Mouse (Mus musculus): ENCODE measurements around the gene Cnnm2. TPM values are rescaled to one million over a fixed set of nuclear protein-coding genes. Genes with fewer than 3 reads are reported as not detected.

The Cnnm2 gene
- total RNA-seq, 2 experiments from 2014 or later = 3.2 TPM

- DNase-seq (ENCODE audit: low spot score) = no peak
These were observed 165.0 kb downstream of the Cnnm2 start for GRCm38 (mm10) chr19:46926357-46926756.

GRCm38 (mm10) chr19:46926951-46927350 lies 165.6 kb downstream of the Cnnm2 start:
- no peak for DNase-seq (ENCODE audit: low spot score)

DNA sequence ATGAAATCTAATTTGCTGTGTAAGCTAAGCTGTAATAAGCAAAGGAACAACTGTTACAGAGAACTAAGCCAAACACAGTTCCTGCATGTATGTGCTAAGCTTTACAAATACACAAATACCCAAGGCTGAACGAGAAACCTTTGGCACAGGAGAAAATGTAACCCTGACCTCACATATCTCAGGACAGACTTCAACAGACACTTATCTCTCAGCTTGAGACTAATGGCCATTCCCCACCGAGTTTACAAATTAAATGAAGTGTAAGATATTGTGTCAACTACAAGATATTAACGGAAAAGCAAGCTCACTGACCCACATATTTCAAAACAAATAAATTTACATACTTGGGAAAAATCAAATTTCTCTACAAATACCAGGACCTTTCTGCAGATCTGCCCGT lies 166.7 kb downstream of the Cnnm2 start:
- DNase-seq (ENCODE audit: low spot score) = no peak

- DNase-seq (ENCODE audit: low spot score) = peak; percentile 89
These were observed 167.7 kb downstream of the Cnnm2 start for GRCm38 (mm10) chr19:46929044-46929587.

Other genes with a start within 250 kb of the Cnnm2 start
- 10 to 100 TPM; 79.9 to 86.2 TPM for gene Arl3, start 188.4 kb upstream of the Cnnm2 start, total RNA-seq (2021)
- 1 to 10 TPM; 2.2 to 3.8 TPM for gene Sfxn2, start 188.2 kb upstream of the Cnnm2 start, total RNA-seq (2021)
- 100 to 1,000 TPM in 1 of 2 experiments, 10 to 100 TPM in 1; 66.2 to 116 TPM for gene Wbp1l, start 162.5 kb upstream of the Cnnm2 start, total RNA-seq (2021)
- not detected for gene Cyp17a1, start 88.4 kb upstream of the Cnnm2 start, total RNA-seq (2021)
- gene Borcs7, start 71.7 kb upstream of the Cnnm2 start, total RNA-seq (2021) = 10 to 100 TPM; 12.3 to 12.6 TPM
- 10 to 100 TPM; 89.3 to 93.6 TPM for gene As3mt, start 54.1 kb upstream of the Cnnm2 start, total RNA-seq (2021)

All from gastrocnemius, adult 18-20 months (tissue).